Mouse (Mus musculus): ENCODE measurements around the gene Mettl7a3. TPM values are rescaled to one million over a fixed set of nuclear protein-coding genes. Genes with fewer than 3 reads are reported as not detected.
"Not testable (repeated sequence)": the region's sequence is repeated elsewhere in the genome, so short reads cannot be mapped to it uniquely, and the experiment has no call there.

Gene Mettl7a3
- polyA plus RNA-seq, 1 experiment, result not detected

- H3K36me3 ChIP-seq (ENCODE audit: control insufficient read depth, insufficient read depth), result no peaks in the 10 kb centered on the region
- H3K27me3 ChIP-seq (ENCODE audit: control insufficient read depth, insufficient read depth, insufficient read length), result peaks cover under 1% of the 10 kb centered on the region
- no peak overlapping the region for H3ac ChIP-seq (ENCODE audit: control insufficient read depth, insufficient read length, low read depth)
- H3K4me3 ChIP-seq (ENCODE audit: insufficient read depth, poor library complexity, severe bottlenecking), result no peak overlapping the region
- no peaks in the 10 kb centered on the region for H3K79me3 ChIP-seq (ENCODE audit: low read depth)
- TF ChIP-seq USF1 (IDR thresholded peaks at IDR 0.05; ENCODE audit: low read depth) (no peak), CEBPB (IDR thresholded peaks at IDR 0.05; ENCODE audit: low read depth) (no peak), MYOD1 (IDR thresholded peaks at IDR 0.05; ENCODE audit: control insufficient read depth, insufficient read length, low read depth) (no peak), CTCF (IDR thresholded peaks at IDR 0.05; ENCODE audit: control insufficient read depth, insufficient read depth, insufficient read length) (no peak), FOSL1 (IDR thresholded peaks at IDR 0.05; ENCODE audit: insufficient read depth, low read length, poor library complexity, severe bottlenecking) (no peak), MYOG (IDR thresholded peaks at IDR 0.05; ENCODE audit: control insufficient read depth, extremely low read depth, insufficient read length) (no peak), MAX (IDR thresholded peaks at IDR 0.05) (no peak)
- H3K79me2 ChIP-seq (ENCODE audit: control insufficient read depth, insufficient read depth), result no peaks in the 10 kb centered on the region
Observed at GRCm38 (mm10) chr15:100324021-100324591, 10.6 kb upstream of the Mettl7a3 start.

- H3K79me2 ChIP-seq (ENCODE audit: control insufficient read depth, insufficient read depth), result no peaks in the 10 kb centered on the region
- H3K79me3 ChIP-seq (ENCODE audit: low read depth), result no peaks in the 10 kb centered on the region
- no peak overlapping the region for H3ac ChIP-seq (ENCODE audit: control insufficient read depth, insufficient read length, low read depth)
- no peaks in the 10 kb centered on the region for H3K36me3 ChIP-seq (ENCODE audit: control insufficient read depth, insufficient read depth)
- TF ChIP-seq CEBPB (IDR thresholded peaks at IDR 0.05; ENCODE audit: low read depth), result no peak
- no peak for TF ChIP-seq MYOD1 (IDR thresholded peaks at IDR 0.05; ENCODE audit: control insufficient read depth, insufficient read length, low read depth)
- TF ChIP-seq MYOG (IDR thresholded peaks at IDR 0.05; ENCODE audit: control insufficient read depth, extremely low read depth, insufficient read length), result no peak
- no peak for TF ChIP-seq USF1 (IDR thresholded peaks at IDR 0.05; ENCODE audit: low read depth)
- no peak for TF ChIP-seq CTCF (IDR thresholded peaks at IDR 0.05; ENCODE audit: control insufficient read depth, insufficient read depth, insufficient read length)
- TF ChIP-seq FOSL1 (IDR thresholded peaks at IDR 0.05; ENCODE audit: insufficient read depth, low read length, poor library complexity, severe bottlenecking), result no peak
- H3K27me3 ChIP-seq (ENCODE audit: control insufficient read depth, insufficient read depth, insufficient read length), result peaks cover 4% of the 10 kb centered on the region
- H3K4me3 ChIP-seq (ENCODE audit: insufficient read depth, poor library complexity, severe bottlenecking), result no peak overlapping the region
Observed at GRCm38 (mm10) chr15:100325235-100325634, 9.5 kb upstream of the Mettl7a3 start.

- not testable (repeated sequence) for H3K4me3 ChIP-seq (ENCODE audit: insufficient read depth, poor library complexity, severe bottlenecking); H3K36me3 ChIP-seq (ENCODE audit: control insufficient read depth, insufficient read depth); H3K79me2 ChIP-seq (ENCODE audit: control insufficient read depth, insufficient read depth); H3K27me3 ChIP-seq (ENCODE audit: control insufficient read depth, insufficient read depth, insufficient read length); H3ac ChIP-seq (ENCODE audit: control insufficient read depth, insufficient read length, low read depth); H3K79me3 ChIP-seq (ENCODE audit: low read depth)
Observed at GRCm38 (mm10) chr15:100328089-100328488, 6.6 kb upstream of the Mettl7a3 start.

- H3K79me2 ChIP-seq (ENCODE audit: control insufficient read depth, insufficient read depth); H3ac ChIP-seq (ENCODE audit: control insufficient read depth, insufficient read length, low read depth); H3K36me3 ChIP-seq (ENCODE audit: control insufficient read depth, insufficient read depth); H3K4me3 ChIP-seq (ENCODE audit: insufficient read depth, poor library complexity, severe bottlenecking); H3K79me3 ChIP-seq (ENCODE audit: low read depth); H3K27me3 ChIP-seq (ENCODE audit: control insufficient read depth, insufficient read depth, insufficient read length): not testable (repeated sequence)
Observed at GRCm38 (mm10) chr15:100329336-100329735, 5.4 kb upstream of the Mettl7a3 start.

- H3K79me3 ChIP-seq (ENCODE audit: low read depth), result no peaks in the 10 kb centered on the region
- TF ChIP-seq CTCF (IDR thresholded peaks at IDR 0.05; ENCODE audit: control insufficient read depth, insufficient read depth, insufficient read length), result no peak
- no peak for TF ChIP-seq MYOG (IDR thresholded peaks at IDR 0.05; ENCODE audit: control insufficient read depth, extremely low read depth, insufficient read length)
- TF ChIP-seq USF1 (IDR thresholded peaks at IDR 0.05; ENCODE audit: low read depth), result no peak
- no peak for TF ChIP-seq MYOD1 (IDR thresholded peaks at IDR 0.05; ENCODE audit: control insufficient read depth, insufficient read length, low read depth)
- TF ChIP-seq CEBPB (IDR thresholded peaks at IDR 0.05; ENCODE audit: low read depth), result no peak
- no peak for TF ChIP-seq FOSL1 (IDR thresholded peaks at IDR 0.05; ENCODE audit: insufficient read depth, low read length, poor library complexity, severe bottlenecking)
- no peak for TF ChIP-seq MAX (IDR thresholded peaks at IDR 0.05)
- H3K4me3 ChIP-seq (ENCODE audit: insufficient read depth, poor library complexity, severe bottlenecking), result no peak overlapping the region
- H3K79me2 ChIP-seq (ENCODE audit: control insufficient read depth, insufficient read depth), result no peaks in the 10 kb centered on the region
- no peak overlapping the region for H3ac ChIP-seq (ENCODE audit: control insufficient read depth, insufficient read length, low read depth)
- peaks cover 10% of the 10 kb centered on the region for H3K27me3 ChIP-seq (ENCODE audit: control insufficient read depth, insufficient read depth, insufficient read length)
- no peaks in the 10 kb centered on the region for H3K36me3 ChIP-seq (ENCODE audit: control insufficient read depth, insufficient read depth)
Observed at GRCm38 (mm10) chr15:100330739-100331138, 4.0 kb upstream of the Mettl7a3 start.

GRCm38 (mm10) chr15:100332077-100332961, 2.4 kb upstream of the Mettl7a3 start:
- H3K79me2 ChIP-seq (ENCODE audit: control insufficient read depth, insufficient read depth); H3K36me3 ChIP-seq (ENCODE audit: control insufficient read depth, insufficient read depth); H3K27me3 ChIP-seq (ENCODE audit: control insufficient read depth, insufficient read depth, insufficient read length); H3ac ChIP-seq (ENCODE audit: control insufficient read depth, insufficient read length, low read depth); H3K79me3 ChIP-seq (ENCODE audit: low read depth); H3K4me3 ChIP-seq (ENCODE audit: insufficient read depth, poor library complexity, severe bottlenecking): not testable (repeated sequence)

GRCm38 (mm10) chr15:100337328-100337727, 2.6 kb downstream of the Mettl7a3 start:
- H3K79me3 ChIP-seq (ENCODE audit: low read depth); H3K27me3 ChIP-seq (ENCODE audit: control insufficient read depth, insufficient read depth, insufficient read length); H3ac ChIP-seq (ENCODE audit: control insufficient read depth, insufficient read length, low read depth); H3K4me3 ChIP-seq (ENCODE audit: insufficient read depth, poor library complexity, severe bottlenecking); H3K79me2 ChIP-seq (ENCODE audit: control insufficient read depth, insufficient read depth); H3K36me3 ChIP-seq (ENCODE audit: control insufficient read depth, insufficient read depth): not testable (repeated sequence)

GRCm38 (mm10) chr15:100337847-100338246, 3.1 kb downstream of the Mettl7a3 start:
- H3K79me3 ChIP-seq (ENCODE audit: low read depth); H3K36me3 ChIP-seq (ENCODE audit: control insufficient read depth, insufficient read depth); H3ac ChIP-seq (ENCODE audit: control insufficient read depth, insufficient read length, low read depth); H3K27me3 ChIP-seq (ENCODE audit: control insufficient read depth, insufficient read depth, insufficient read length); H3K79me2 ChIP-seq (ENCODE audit: control insufficient read depth, insufficient read depth); H3K4me3 ChIP-seq (ENCODE audit: insufficient read depth, poor library complexity, severe bottlenecking): not testable (repeated sequence)

GRCm38 (mm10) chr15:100341314-100341980, 6.7 kb downstream of the Mettl7a3 start:
- not testable (repeated sequence) for H3K27me3 ChIP-seq (ENCODE audit: control insufficient read depth, insufficient read depth, insufficient read length); H3K79me3 ChIP-seq (ENCODE audit: low read depth); H3K4me3 ChIP-seq (ENCODE audit: insufficient read depth, poor library complexity, severe bottlenecking); H3K36me3 ChIP-seq (ENCODE audit: control insufficient read depth, insufficient read depth); H3ac ChIP-seq (ENCODE audit: control insufficient read depth, insufficient read length, low read depth); H3K79me2 ChIP-seq (ENCODE audit: control insufficient read depth, insufficient read depth)
